Mouse (Mus musculus) megakaryocyte-erythroid progenitor cell, adult 5-6 weeks (primary cell): ENCODE measurements at regions not wholly inside any gene's neighbourhood (a gene's known extent, or its start where the extent isn't known, plus 50 kb on each side); places are given as distances from the start of the nearest gene placed in this dataset.

ENCODE experiments used
- ATAC-seq: replicated peaks from 2 replicates; pipeline ENCODE4 v1.8.0; 2016; ENCODE audit warnings: mild to moderate bottlenecking, inconsistent platforms; ENCODE audit not compliant: severe bottlenecking, poor library complexity, low FRiP score, low TSS enrichment

GRCm38 (mm10) chr12:12539291-12539690 lies 277.4 kb downstream of the Fam49a start:
- no peak for ATAC-seq

- no peak for ATAC-seq
Measured at GRCm38 (mm10) chr12:12534779-12535178, 272.8 kb downstream of the Fam49a start.

GRCm38 (mm10) chr12:12530796-12531195 lies 268.9 kb downstream of the Fam49a start:
- no peak for ATAC-seq

- ATAC-seq, result no peak
Measured at GRCm38 (mm10) chr12:12529541-12529940, 267.6 kb downstream of the Fam49a start.

GRCm38 (mm10) chr12:12528478-12528981 lies 266.6 kb downstream of the Fam49a start:
- no peak for ATAC-seq

- ATAC-seq, result peak; percentile 31; the same call in 1 of the 2 replicates
Measured at GRCm38 (mm10) chr12:12527766-12528477, 266.0 kb downstream of the Fam49a start.

GRCm38 (mm10) chr12:12527366-12527765 lies 265.4 kb downstream of the Fam49a start:
- peak; percentile 78 for ATAC-seq

- ATAC-seq, result no peak
Measured at GRCm38 (mm10) chr12:12520311-12520852, 258.4 kb downstream of the Fam49a start.

GRCm38 (mm10) chr12:12518490-12519070 lies 256.6 kb downstream of the Fam49a start:
- ATAC-seq, result peak; percentile 61

- no peak for ATAC-seq
Measured at GRCm38 (mm10) chr12:12517020-12517419, 255.1 kb downstream of the Fam49a start.

- no peak for ATAC-seq
Measured at GRCm38 (mm10) chr12:12510764-12511163, 248.8 kb downstream of the Fam49a start.

GRCm38 (mm10) chr12:12509164-12509937 lies 247.4 kb downstream of the Fam49a start:
- ATAC-seq, result peak; percentile 57

- ATAC-seq, result no peak
Measured at GRCm38 (mm10) chr12:12508487-12509125, 246.7 kb downstream of the Fam49a start.

- no peak for ATAC-seq
Measured at GRCm38 (mm10) chr12:12506671-12507070, 244.7 kb downstream of the Fam49a start.

GRCm38 (mm10) chr12:12505590-12505989 lies 243.7 kb downstream of the Fam49a start:
- ATAC-seq, result no peak

GRCm38 (mm10) chr12:12499903-12500302 lies 238.0 kb downstream of the Fam49a start:
- no peak for ATAC-seq

- ATAC-seq, result no peak
Measured at GRCm38 (mm10) chr12:12498621-12499020, 236.7 kb downstream of the Fam49a start.

- ATAC-seq, result peak; percentile 35
Measured at GRCm38 (mm10) chr12:12497277-12497841, 235.4 kb downstream of the Fam49a start.

GRCm38 (mm10) chr12:12496593-12497141 lies 234.7 kb downstream of the Fam49a start:
- peak; percentile 90 for ATAC-seq
